8 mouse cellular contexts compared by ENCODE assay signal in the genomic region with DNA sequence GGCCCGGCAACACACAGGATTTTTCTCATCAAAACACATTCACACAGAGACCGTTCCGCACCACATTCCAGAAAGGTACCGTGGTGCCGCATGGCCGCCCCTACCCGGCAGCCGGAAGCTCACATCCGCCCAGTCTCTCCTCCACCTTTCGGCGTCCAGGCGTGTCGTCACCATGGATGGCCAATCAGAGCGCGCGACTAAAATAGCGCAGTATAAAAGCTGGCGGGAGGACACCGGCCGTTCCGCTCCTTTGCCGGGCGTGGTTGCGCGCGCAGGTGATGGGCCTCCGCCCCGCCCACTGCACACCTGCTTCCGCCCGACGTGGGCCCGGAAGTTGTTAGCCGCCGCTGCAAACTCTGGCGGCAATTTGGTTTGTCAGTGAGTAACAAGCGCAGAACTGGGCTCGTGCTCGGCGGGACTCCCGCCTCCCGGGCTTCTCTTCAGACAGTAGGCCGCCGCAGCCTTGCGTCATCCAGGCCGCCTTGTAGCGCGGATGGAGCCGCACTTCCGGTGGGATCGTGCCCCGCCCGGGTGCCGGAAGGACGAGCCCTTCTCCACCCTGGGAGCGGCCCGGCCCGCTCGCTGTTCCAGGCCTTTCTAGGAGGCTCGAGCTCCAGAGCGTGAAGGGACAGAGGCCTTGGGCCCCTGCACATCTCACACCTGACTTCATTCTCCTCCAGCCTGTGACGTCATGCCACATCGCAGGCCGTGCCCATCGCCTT. TPM values are rescaled to one million over a fixed set of nuclear protein-coding genes. Genes with fewer than 3 reads are reported as not detected.
DNase-seq lines count a peak whose midpoint lies in the region; ATAC-seq and TF ChIP-seq lines count a peak whose summit lies in the region.

No protein-coding gene starts in this region.

- peak overlapping the region; percentile 92 for H3K9ac ChIP-seq in MEL (ENCODE audit: control insufficient read depth, low read depth, low read length, poor library complexity, severe bottlenecking)
- peak overlapping the region; percentile 74 for H3K9ac ChIP-seq in forebrain, postnatal 0 days
- H3K9ac ChIP-seq in lung, embryonic 15.5 days, result peak overlapping the region; percentile 42

- TF ChIP-seq RAD21 in MEL (IDR thresholded peaks at IDR 0.05; ENCODE audit: low read depth, low read length), result no peak

- H3K27ac ChIP-seq in MEL (ENCODE audit: control insufficient read depth, low read depth, low read length), result peak overlapping the region; percentile 99
- peak overlapping the region; percentile 98 for H3K27ac ChIP-seq in cerebellum, adult 2 months (ENCODE audit: insufficient read depth, low read length)
- peak overlapping the region; percentile 98 for H3K27ac ChIP-seq in forebrain, postnatal 0 days (ENCODE audit: low read depth, low read length)
- H3K27ac ChIP-seq in lung, embryonic 15.5 days, result peak overlapping the region; percentile 96

- H3K27me3 ChIP-seq in MEL (ENCODE audit: control insufficient read depth in 1 of 2, insufficient read depth in 2 of 2, low read length in 2 of 2), result no peaks in the 10 kb centered on the region
- no peaks in the 10 kb centered on the region for H3K27me3 ChIP-seq in cerebellum, adult 2 months (ENCODE audit: control insufficient read depth, insufficient read depth, low read length)
- no peaks in the 10 kb centered on the region for H3K27me3 ChIP-seq in forebrain, postnatal 0 days (ENCODE audit: insufficient read depth, low read length)
- no peaks in the 10 kb centered on the region for H3K27me3 ChIP-seq in lung, embryonic 15.5 days

- H3K79me2 ChIP-seq in MEL (ENCODE audit: control insufficient read depth, insufficient read depth, low read length, poor library complexity), result no peaks in the 10 kb centered on the region; the same call in 1 of the 2 replicates

- peak; percentile 85 to 87; a peak in 3 of 4 replicates for TF ChIP-seq POLR2A in MEL (IDR thresholded peaks at IDR 0.05; ENCODE audit: control insufficient read depth in 1 of 2, insufficient read depth in 1 of 2, low read depth in 1 of 2, low read length in 2 of 2, poor library complexity in 1 of 2)
- peak; percentile 91 for TF ChIP-seq POLR2A in cerebellum, adult 2 months (IDR thresholded peaks at IDR 0.05; ENCODE audit: borderline replicate concordance, insufficient read depth, low read length)

- peak; percentile 97 for ATAC-seq in forebrain, postnatal 0 days
- peak; percentile 97 for ATAC-seq in lung, embryonic 15.5 days (ENCODE audit: borderline replicate concordance, extremely low read depth, low FRiP score, low TSS enrichment)

- DNase-seq in MEL (ENCODE audit: low read depth, low spot score), result peak; percentile 98
- DNase-seq in cerebellum, adult 2 months, result peak; percentile 97 to 98
- DNase-seq in forebrain, postnatal 0 days, result peak; percentile 98
- peak; percentile 94 for DNase-seq in heart, postnatal 4 days
- peak; percentile 87 to 90 for DNase-seq in layer of hippocampus, adult 8-10 months (ENCODE audit: low spot score in 2 of 2)
- DNase-seq in ovary, adult 18-20 months (ENCODE audit: low spot score), result peak; percentile 93
- DNase-seq in thymus, postnatal 0 days (ENCODE audit: low spot score), result peak; percentile 99

- H3K4me3 ChIP-seq in MEL (ENCODE audit: control insufficient read depth in 1 of 2, insufficient read depth in 1 of 2, low read depth in 2 of 2, low read length in 2 of 2), result peak overlapping the region; percentile 51 to 76
- H3K4me3 ChIP-seq in cerebellum, adult 2 months (replicated peaks; ENCODE audit: insufficient read depth, low read depth, low read length), result peak overlapping the region; percentile 64
- peak overlapping the region; percentile 54 for H3K4me3 ChIP-seq in forebrain, postnatal 0 days (ENCODE audit: low read depth, low read length)
- peak overlapping the region; percentile 47 for H3K4me3 ChIP-seq in lung, embryonic 15.5 days

- H3K4me2 ChIP-seq in forebrain, postnatal 0 days (ENCODE audit: low read depth), result peak overlapping the region; percentile 77
- peak overlapping the region; percentile 74 for H3K4me2 ChIP-seq in lung, embryonic 15.5 days

- H3K36me3 ChIP-seq in MEL (ENCODE audit: control insufficient read depth in 1 of 2, insufficient read depth in 2 of 2, low read length in 2 of 2), result peaks cover 0 to 15% of the 10 kb centered on the region in 2 experiments; a peak in 2 of 4 replicates
- H3K36me3 ChIP-seq in forebrain, postnatal 0 days (ENCODE audit: insufficient read depth), result no peaks in the 10 kb centered on the region
- H3K36me3 ChIP-seq in lung, embryonic 15.5 days, result no peaks in the 10 kb centered on the region

- under 1% methylated on average over 64 of the region's 64 CpGs for WGBS in cerebellum, adult 2 months
- WGBS in forebrain, postnatal 0 days, result 2% methylated on average over 64 of the region's 64 CpGs
- 1% methylated on average over 64 of the region's 64 CpGs for WGBS in lung, embryonic 15.5 days

- H3K4me1 ChIP-seq in MEL (ENCODE audit: control insufficient read depth in 1 of 2, insufficient read depth in 2 of 2, low read length in 2 of 2), result peaks cover 0 to 16% of the 10 kb centered on the region in 2 experiments; a peak in 2 of 4 replicates
- no peaks in the 10 kb centered on the region; the same call in 1 of the 2 replicates for H3K4me1 ChIP-seq in cerebellum, adult 2 months (ENCODE audit: control insufficient read depth, insufficient read depth, low read length)
- H3K4me1 ChIP-seq in forebrain, postnatal 0 days (ENCODE audit: insufficient read depth), result peaks cover 7% of the 10 kb centered on the region
- peaks cover 13% of the 10 kb centered on the region for H3K4me1 ChIP-seq in lung, embryonic 15.5 days

- no peak for TF ChIP-seq CTCF in MEL (IDR thresholded peaks at IDR 0.05 in 2 of 3, conservative IDR thresholded peaks at IDR 0.05 in 1 of 3; ENCODE audit: control insufficient read depth in 1 of 3, insufficient read depth in 1 of 3, low read depth in 2 of 3, low read length in 3 of 3, poor library complexity in 1 of 3, severe bottlenecking in 1 of 3)
- TF ChIP-seq CTCF in cerebellum, adult 2 months (IDR thresholded peaks at IDR 0.05; ENCODE audit: borderline replicate concordance, insufficient read depth, low read depth, low read length), result no peak
- TF ChIP-seq CTCF in forebrain, postnatal 0 days (IDR thresholded peaks at IDR 0.05; ENCODE audit: low read depth), result no peak; the same call in 1 of the 2 replicates

- H3K9me3 ChIP-seq in MEL (replicated peaks; ENCODE audit: insufficient read depth, low read length), result no peaks in the 10 kb centered on the region
- no peaks in the 10 kb centered on the region for H3K9me3 ChIP-seq in forebrain, postnatal 0 days (ENCODE audit: low read length)
- H3K9me3 ChIP-seq in lung, embryonic 15.5 days, result no peaks in the 10 kb centered on the region

- TF ChIP-seq EP300 in MEL (IDR thresholded peaks at IDR 0.05; ENCODE audit: low read depth in 1 of 2, low read length in 2 of 2), result peak in 1 of 2 experiments; percentile 19; a peak in 2 of 4 replicates

TF ChIP-seq in MEL, 35 proteins besides CTCF, POLR2A, EP300 and RAD21 (continues in another document):
- TF ChIP-seq MAZ (IDR thresholded peaks at IDR 0.05; ENCODE audit: low read depth, low read length) (0 out of 2 replicates have a peak, but pooled peaks have one; percentile 77), HCFC1 (IDR thresholded peaks at IDR 0.05; ENCODE audit: low read depth, low read length) (peak; percentile 85), JUND (IDR thresholded peaks at IDR 0.05; ENCODE audit: low read depth, low read length) (no peak), KAT2A (conservative IDR thresholded peaks at IDR 0.05; ENCODE audit: low read depth, low read length) (peak; percentile 47; the same call in 1 of the 2 replicates), MAX (IDR thresholded peaks at IDR 0.05; ENCODE audit: low read length) (no peak; the same call in none of the 2 replicates), NELFE (IDR thresholded peaks at IDR 0.05; ENCODE audit: low read depth, low read length) (peak; percentile 76), GABPA (IDR thresholded peaks at IDR 0.05; ENCODE audit: low read depth, low read length) (no peak), TCF12 (IDR thresholded peaks at IDR 0.05; ENCODE audit: low read depth, low read length) (peak; percentile 50), SMC3 (IDR thresholded peaks at IDR 0.05; ENCODE audit: low read depth, low read length) (no peak), ZMIZ1 (IDR thresholded peaks at IDR 0.05; ENCODE audit: low read depth, low read length) (peak; percentile 83), NRF1 (IDR thresholded peaks at IDR 0.05; ENCODE audit: insufficient read depth, low read depth, low read length, poor library complexity, severe bottlenecking) (peak; percentile 76), CHD1 (IDR thresholded peaks at IDR 0.05; ENCODE audit: low read depth, low read length) (no peak), ZNF384 (IDR thresholded peaks at IDR 0.05; ENCODE audit: low read depth, low read length) (no peak), POLR2AphosphoS5 (IDR thresholded peaks at IDR 0.05; ENCODE audit: borderline replicate concordance, low read depth, low read length) (no peak; the same call in 1 of the 2 replicates), ELF1 (IDR thresholded peaks at IDR 0.05; ENCODE audit: low read depth, low read length) (peak; percentile 87), USF1 (IDR thresholded peaks at IDR 0.05; ENCODE audit: low read depth, low read length) (no peak), CHD2 (IDR thresholded peaks at IDR 0.05; ENCODE audit: low read length) (no peak), ZKSCAN1 (IDR thresholded peaks at IDR 0.05; ENCODE audit: low read depth, low read length) (no peak), BHLHE40 (IDR thresholded peaks at IDR 0.05; ENCODE audit: borderline replicate concordance, low read depth, low read length) (no peak), MXI1 (IDR thresholded peaks at IDR 0.05; ENCODE audit: low read depth, low read length) (peak; percentile 86), E2F4 (IDR thresholded peaks at IDR 0.05; ENCODE audit: borderline replicate concordance, low read depth, low read length) (peak; percentile 14; the same call in 1 of the 2 replicates), MEF2A (IDR thresholded peaks at IDR 0.05; ENCODE audit: extremely low read depth, insufficient replicate concordance, low read depth, low read length, poor library complexity, severe bottlenecking) (peak; percentile 97)

RNA-seq across cellular contexts. Expression of a gene that starts 45.3 kb away (rescaled TPM):
- 43.0 and 48.7 TPM in 2 replicates for total RNA-seq in MEL (2012; rRNA removed)
- polyA plus RNA-seq in MEL (2012; ENCODE audit: insufficient read depth in 1 of 2, insufficient read length in 2 of 2, low read depth in 1 of 2, low replicate concordance in 2 of 2, missing spikeins in 1 of 2), result 10 to 100 TPM in 1 of 2 experiments, not detected in 1; 88.7 TPM
- polyA plus RNA-seq in cerebellum, adult 2 months (2012; rRNA removed), result 12.1 and 16.1 TPM in 2 replicates
- total RNA-seq in forebrain, postnatal 0 days (2014; rRNA removed), result 37.8 and 45.4 TPM in 2 replicates
- polyA plus RNA-seq in forebrain, postnatal 0 days (2015; fragmentation: Nextera tagmentation; extraction: Ambion mirVana), result 51.6 and 60.2 TPM in 2 replicates
- total RNA-seq in heart, postnatal 4 days (2021), result 100 to 1,000 TPM; 103 to 104 TPM
- total RNA-seq in layer of hippocampus, adult 8-10 months (2022), result 10 to 100 TPM; 37.3 to 59.3 (median 44.4) TPM
- 125 and 140 TPM in 2 replicates for polyA plus RNA-seq in lung, embryonic 15.5 days (2015; fragmentation: Nextera tagmentation; extraction: Ambion mirVana)
- 385 and 387 TPM in 2 replicates for polyA plus RNA-seq in thymus, postnatal 0 days (2015; fragmentation: Nextera tagmentation; extraction: Ambion mirVana)

Comparison
In these comparisons a context has a peak if more than half of its experiments do, and no peak if none do; other contexts are left out.
1. Peak in every context shown above with its lines: DNase-seq, ATAC-seq, H3K4me3 ChIP-seq and H3K27ac ChIP-seq.
2. H3K9ac ChIP-seq: peak in every context shown above with its lines; median percentile 92 in MEL; 74 in forebrain, postnatal 0 days; 42 in lung, embryonic 15.5 days.